Mouse (Mus musculus): ENCODE data around the gene Fam107a.

DNA sequence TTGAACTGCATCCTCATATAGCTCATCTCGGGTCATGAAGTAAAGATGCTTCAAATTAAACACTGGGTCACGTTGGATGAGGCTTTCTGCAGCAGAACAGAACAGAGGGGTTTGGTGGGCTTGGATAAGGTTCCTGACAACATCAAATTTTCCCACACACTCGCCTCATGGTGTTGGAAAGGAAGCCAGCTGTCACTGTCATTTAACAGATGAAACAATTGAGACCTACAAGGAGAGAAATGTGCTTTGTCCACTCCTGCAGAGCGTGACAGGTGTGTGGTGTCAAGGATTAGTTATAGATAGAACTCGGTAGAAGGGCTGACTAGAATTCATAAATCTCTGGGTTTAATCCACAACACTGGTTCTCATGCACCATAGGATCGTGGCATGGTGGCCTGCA lies 61.8 kb downstream of the Fam107a start:
- TF ChIP-seq GATA1 (IDR thresholded peaks at IDR 0.05; ENCODE audit: low read depth, low read length), result no peak
- no peak for TF ChIP-seq MYC (IDR thresholded peaks at IDR 0.05; ENCODE audit: low read depth, low read length)
- TF ChIP-seq MXI1 (IDR thresholded peaks at IDR 0.05; ENCODE audit: low read depth, low read length), result no peak
- TF ChIP-seq EP300 (IDR thresholded peaks at IDR 0.05; ENCODE audit: low read depth in 1 of 2, low read length in 2 of 2), result no peak
- TF ChIP-seq POLR2A (IDR thresholded peaks at IDR 0.05; ENCODE audit: control insufficient read depth in 1 of 2, insufficient read depth in 1 of 2, low read depth in 1 of 2, low read length in 2 of 2, poor library complexity in 1 of 2), result no peak
- TF ChIP-seq E2F4 (IDR thresholded peaks at IDR 0.05; ENCODE audit: borderline replicate concordance, low read depth, low read length), result no peak
- TF ChIP-seq USF2 (IDR thresholded peaks at IDR 0.05; ENCODE audit: borderline replicate concordance in 1 of 2, insufficient read depth in 1 of 2, low read depth in 1 of 2, low read length in 2 of 2), result no peak
- TF ChIP-seq USF1 (IDR thresholded peaks at IDR 0.05; ENCODE audit: low read depth, low read length), result no peak
- TF ChIP-seq CHD2 (IDR thresholded peaks at IDR 0.05; ENCODE audit: low read length), result no peak
- no peak for TF ChIP-seq MAZ (IDR thresholded peaks at IDR 0.05; ENCODE audit: low read depth, low read length)
- TF ChIP-seq ZNF384 (IDR thresholded peaks at IDR 0.05; ENCODE audit: low read depth, low read length), result no peak

All from MEL (cell line).